Mouse (Mus musculus) MEL (cell line): ENCODE measurements around the gene Gm20388.

Experiments
- CHD2 ChIP-seq: IDR thresholded peaks from 2 replicates; pipeline ENCODE4 v1.6.1; 2011; ENCODE audit warnings: low read length, improper control_type of control experiment
- CTCF ChIP-seq, 3 experiments: IDR thresholded peaks in 2 of 3; conservative IDR thresholded peaks in 1 of 3; 2 replicates each; pipeline ENCODE4 v1.5.1; 2011 to 2012; ENCODE audit warnings: low read length in 3 of 3, low read depth in 2 of 3, mild to moderate bottlenecking in 2 of 3, improper control_type of control experiment in 1 of 3, inconsistent platforms in 1 of 3, mixed read lengths in 1 of 3, moderate library complexity in 1 of 3; ENCODE audit not compliant: control insufficient read depth in 1 of 3, insufficient read depth in 1 of 3, poor library complexity in 1 of 3, severe bottlenecking in 1 of 3
- E2F4 ChIP-seq: IDR thresholded peaks from 2 replicates; pipeline ENCODE4 v1.6.1; 2011; ENCODE audit warnings: low read depth, low read length, improper control_type of control experiment, borderline replicate concordance
- ELF1 ChIP-seq: IDR thresholded peaks from 2 replicates; pipeline ENCODE4 v1.6.1; 2014; ENCODE audit warnings: low read depth, mild to moderate bottlenecking, inconsistent platforms, low read length, improper control_type of control experiment, moderate library complexity
- EP300 ChIP-seq, 2 experiments: IDR thresholded peaks; 2 replicates each; pipeline ENCODE4 v1.6.1; 2011; ENCODE audit warnings: improper control_type of control experiment in 2 of 2, low read length in 2 of 2, low read depth in 1 of 2, mild to moderate bottlenecking in 1 of 2
- POLR2A ChIP-seq, 2 experiments: IDR thresholded peaks; 2 replicates each; pipeline ENCODE4 v1.6.1; 2011 to 2012; ENCODE audit warnings: low read length in 2 of 2, mild to moderate bottlenecking in 2 of 2, control low read depth in 1 of 2, improper control_type of control experiment in 1 of 2, low read depth in 1 of 2, moderate library complexity in 1 of 2; ENCODE audit not compliant: control insufficient read depth in 1 of 2, insufficient read depth in 1 of 2, poor library complexity in 1 of 2
- RCOR1 ChIP-seq: IDR thresholded peaks from 2 replicates; pipeline ENCODE4 v1.6.1; 2012; ENCODE audit warnings: low read depth, mild to moderate bottlenecking, inconsistent platforms, low read length, improper control_type of control experiment
- TAL1 ChIP-seq: IDR thresholded peaks from 2 replicates; pipeline ENCODE4 v1.6.1; 2012; ENCODE audit warnings: mild to moderate bottlenecking, inconsistent platforms, low read length, moderate library complexity, mixed read lengths
- USF2 ChIP-seq, 2 experiments: IDR thresholded peaks; 2 replicates each; pipeline ENCODE4 v1.6.1; 2011 to 2012; ENCODE audit warnings: improper control_type of control experiment in 2 of 2, low read length in 2 of 2, borderline replicate concordance in 1 of 2, inconsistent platforms in 1 of 2, low read depth in 1 of 2, mild to moderate bottlenecking in 1 of 2; ENCODE audit not compliant: insufficient read depth in 1 of 2

DNA sequence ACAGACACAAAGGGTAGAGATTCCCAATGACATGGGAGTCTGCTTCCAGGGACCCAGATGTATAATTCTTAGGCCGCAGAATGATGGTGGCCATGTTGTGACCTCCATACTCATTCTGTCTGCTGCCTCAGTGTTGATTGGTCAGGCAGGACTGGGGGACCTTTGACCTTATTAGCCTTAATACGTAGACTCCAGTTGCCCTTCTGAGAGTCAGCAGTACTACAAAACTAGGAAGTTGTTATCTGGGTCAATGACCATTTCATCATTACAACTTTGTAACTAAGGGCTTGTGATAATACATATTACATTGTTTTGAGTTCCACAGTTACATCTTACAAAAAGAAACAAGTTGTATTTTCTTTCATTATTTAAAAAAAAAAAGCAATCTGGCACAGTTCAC lies 3035.1 kb downstream of the Gm20388 start:
- TF ChIP-seq CTCF (IDR thresholded peaks at IDR 0.05 in 2 of 3, conservative IDR thresholded peaks at IDR 0.05 in 1 of 3; ENCODE audit: control insufficient read depth in 1 of 3, insufficient read depth in 1 of 3, low read depth in 2 of 3, low read length in 3 of 3, poor library complexity in 1 of 3, severe bottlenecking in 1 of 3), result no peak
- no peak for TF ChIP-seq TAL1
- no peak for TF ChIP-seq RCOR1
- no peak for TF ChIP-seq USF2 (IDR thresholded peaks at IDR 0.05; ENCODE audit: borderline replicate concordance in 1 of 2, insufficient read depth in 1 of 2, low read depth in 1 of 2, low read length in 2 of 2)
- TF ChIP-seq CHD2, result no peak
- no peak for TF ChIP-seq POLR2A (IDR thresholded peaks at IDR 0.05; ENCODE audit: control insufficient read depth in 1 of 2, insufficient read depth in 1 of 2, low read depth in 1 of 2, low read length in 2 of 2, poor library complexity in 1 of 2)
- TF ChIP-seq ELF1, result no peak
- TF ChIP-seq E2F4, result no peak
- no peak for TF ChIP-seq EP300 (IDR thresholded peaks at IDR 0.05; ENCODE audit: low read depth in 1 of 2, low read length in 2 of 2)
